Mouse (Mus musculus) adrenal gland, postnatal 10 days (tissue): ENCODE data around the gene Cic. TPM values are rescaled to one million over a fixed set of nuclear protein-coding genes. Genes with fewer than 3 reads are reported as not detected.
"Not testable (repeated sequence)": the region's sequence is repeated elsewhere in the genome, so short reads cannot be mapped to it uniquely, and the experiment has no call there.

Source experiments
- DNase-seq: peaks from one replicate; pipeline ENCODE4 v3.0.0; 2021; ENCODE audit warnings: mixed read lengths
- total RNA-seq, 2 experiments: library from RNA; stranded (reverse); gene quantifications; 2 replicates each; pipeline ENCODE4 v1.2.3; 2021

The Cic gene
- total RNA-seq, 2 experiments from 2014 or later, result 92.7 to 116 TPM

DNA sequence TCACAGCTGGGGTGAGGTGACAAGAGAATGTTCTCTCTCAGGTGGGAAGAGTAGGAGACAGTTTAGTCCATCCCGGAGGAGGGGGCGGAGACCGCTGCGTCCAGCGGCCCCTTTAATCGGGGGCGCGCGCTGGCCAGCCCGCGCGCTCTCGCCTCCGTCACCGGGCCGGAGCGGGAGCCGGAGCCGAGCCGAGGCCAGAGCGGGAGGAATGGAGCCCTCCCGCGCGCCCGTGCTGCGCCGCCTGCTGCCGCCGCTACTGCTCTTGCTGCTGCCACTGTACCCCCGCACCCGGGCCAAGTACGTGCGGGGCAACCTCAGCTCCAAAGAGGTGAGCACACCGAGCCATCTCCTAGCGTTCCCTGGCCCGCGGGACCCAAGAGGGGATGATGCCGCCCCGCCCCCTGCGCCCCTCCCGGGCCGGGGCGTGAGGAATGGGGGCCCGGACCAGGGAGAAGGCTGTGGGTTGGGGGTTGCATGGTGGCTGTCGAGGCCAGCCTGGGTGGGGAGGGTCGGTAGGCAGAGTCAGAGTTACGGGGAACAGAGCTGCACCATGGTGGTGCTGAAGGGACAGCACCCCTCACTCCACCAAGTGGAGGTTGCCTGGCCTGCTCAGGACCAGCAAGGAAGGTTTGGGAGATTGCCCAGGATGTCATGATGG, 38.6 kb downstream of the Cic start, which contains the start of gene Tmem145:
TSS of gene Tmem145 (plus strand) at position 151 of the 658 bp plus-strand sequence.
- DNase-seq, result peak; percentile 65

DNA sequence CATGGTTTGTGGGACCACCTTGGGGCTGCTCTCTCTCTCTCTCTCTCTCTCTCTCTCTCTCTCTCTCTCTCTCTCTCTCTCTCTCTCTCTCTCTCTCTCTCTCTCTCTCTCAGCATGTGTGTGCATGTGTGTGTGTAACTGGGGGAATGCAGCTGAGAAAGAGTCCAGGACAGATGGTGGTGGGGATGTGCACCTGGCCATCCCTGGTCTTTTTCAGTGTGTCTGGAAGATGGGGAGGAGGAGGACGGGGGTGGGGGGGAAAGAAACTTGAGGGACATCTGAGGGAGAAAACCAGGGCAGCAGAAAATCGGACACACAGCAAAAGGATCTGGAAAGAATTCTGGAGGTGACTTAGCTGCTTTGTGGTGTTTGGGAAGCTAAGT, 39.1 kb downstream of the Cic start:
- DNase-seq, result no peak

DNA sequence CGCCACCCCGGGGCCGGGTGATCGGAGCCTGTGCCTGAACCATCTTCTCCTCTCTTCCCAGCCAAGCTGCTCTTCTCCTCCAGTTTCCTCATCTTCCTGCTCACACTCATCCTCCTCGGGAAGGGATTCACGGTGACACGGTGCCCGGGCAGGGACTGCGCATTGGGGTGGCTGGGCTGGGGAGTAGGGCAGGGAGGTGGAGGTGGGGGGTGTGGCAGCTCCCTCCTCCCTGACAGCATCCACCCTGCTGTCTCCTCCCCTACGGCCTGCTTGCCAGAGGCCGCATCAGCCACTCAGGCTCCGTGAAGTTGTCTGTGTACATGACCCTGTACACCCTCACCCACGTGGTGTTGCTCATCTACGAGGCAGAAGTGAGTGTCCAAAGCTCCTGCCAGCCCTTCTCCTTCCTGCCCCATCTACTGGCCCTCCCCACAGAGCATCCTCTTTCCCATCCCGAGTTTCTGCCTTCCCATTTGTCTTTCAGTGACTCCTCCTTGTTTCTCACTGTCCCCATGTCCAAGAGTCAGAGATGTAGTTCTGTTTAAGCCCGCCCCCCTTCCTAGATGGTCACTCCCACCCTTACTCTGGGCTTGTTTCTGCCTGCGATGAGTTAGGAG, 41.3 kb downstream of the Cic start:
- no peak for DNase-seq

DNA sequence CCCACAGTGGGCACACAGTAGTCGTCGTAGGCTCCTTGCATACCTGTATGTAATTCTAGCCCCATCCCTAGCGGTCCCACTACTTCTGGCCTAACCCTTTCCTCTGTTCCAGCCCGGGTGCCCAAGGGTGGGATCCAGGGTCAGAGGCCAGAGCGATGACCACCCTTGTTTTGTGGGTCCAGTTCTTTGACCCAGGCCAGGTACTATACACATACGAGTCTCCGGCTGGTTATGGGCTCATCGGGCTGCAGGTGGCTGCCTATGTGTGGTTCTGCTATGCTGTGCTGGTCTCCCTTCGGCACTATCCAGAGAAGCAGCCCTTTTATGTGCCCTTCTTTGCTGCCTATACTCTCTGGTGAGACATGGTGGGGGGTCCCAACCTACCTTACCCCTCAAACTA, 41.9 kb downstream of the Cic start:
- DNase-seq, result no peak

DNA sequence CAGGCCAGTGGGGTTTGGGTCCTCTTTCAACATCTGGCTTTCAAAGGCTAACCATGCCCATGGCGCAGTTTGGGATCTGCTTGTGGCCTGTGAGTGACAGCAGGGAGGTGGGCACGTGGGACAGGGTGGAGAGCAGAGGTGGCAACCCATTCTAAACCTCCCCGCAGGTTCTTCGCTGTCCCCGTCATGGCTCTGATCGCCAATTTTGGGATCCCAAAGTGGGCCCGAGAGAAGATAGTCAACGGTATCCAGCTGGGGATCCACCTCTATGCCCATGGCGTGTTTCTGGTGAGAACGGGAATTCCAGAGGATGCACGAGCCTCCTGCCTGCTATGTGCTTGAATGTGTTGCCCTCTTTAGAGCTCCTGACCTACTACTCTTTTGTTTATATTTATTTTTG, 43.7 kb downstream of the Cic start:
- DNase-seq, result no peak

DNA sequence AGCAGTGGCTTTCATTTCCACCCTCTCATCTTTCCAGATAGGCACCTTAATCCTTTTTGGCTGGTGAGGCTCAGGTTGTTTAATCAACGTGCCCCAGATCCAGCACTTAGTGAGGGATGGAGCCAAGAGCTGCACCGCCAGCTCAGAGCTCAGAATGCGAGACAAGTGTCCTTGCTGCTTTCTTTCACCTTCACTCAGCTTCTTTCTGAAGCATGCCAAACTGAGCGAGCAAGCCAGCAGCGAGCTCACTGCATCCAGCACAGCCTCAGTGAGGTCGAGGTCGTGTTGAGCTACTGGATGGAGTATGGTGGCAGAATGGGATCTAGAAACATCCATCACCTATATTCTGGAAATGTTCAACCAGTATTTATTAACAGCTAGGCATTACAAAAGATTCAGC, 45.8 kb downstream of the Cic start:
- DNase-seq, result peak; percentile 35

DNA sequence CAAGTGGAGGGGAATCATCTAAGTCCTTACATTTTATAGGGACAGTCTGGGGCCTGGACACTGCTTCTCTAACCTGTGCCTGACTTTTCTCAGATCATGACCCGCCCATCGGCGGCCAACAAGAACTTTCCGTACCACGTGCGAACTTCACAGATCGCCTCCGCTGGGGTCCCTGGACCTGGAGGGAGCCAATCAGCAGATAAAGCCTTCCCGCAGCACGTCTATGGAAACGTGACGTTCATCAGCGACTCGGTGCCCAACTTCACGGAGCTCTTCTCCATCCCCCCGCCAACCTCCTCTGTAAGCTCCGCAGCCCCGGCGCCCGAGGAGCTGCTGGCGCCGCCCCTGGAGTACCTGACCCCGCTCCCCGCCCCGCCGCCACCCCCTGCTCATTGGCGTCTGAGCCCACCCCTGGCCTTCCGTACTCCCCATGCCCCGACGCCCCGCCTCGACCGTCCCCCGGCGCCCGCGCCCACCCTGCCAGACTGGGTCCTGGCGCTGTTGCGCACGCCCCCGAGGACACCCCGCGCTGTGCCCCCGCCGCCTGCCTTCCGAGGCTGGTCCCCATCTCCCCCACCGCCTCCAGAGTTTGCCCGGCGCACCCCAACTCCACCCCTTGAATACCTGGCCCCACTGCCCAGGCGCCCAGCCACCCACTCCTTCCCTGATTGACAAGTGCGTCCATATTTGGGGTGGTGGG, 47.3 kb downstream of the Cic start:
- DNase-seq, result no peak

DNA sequence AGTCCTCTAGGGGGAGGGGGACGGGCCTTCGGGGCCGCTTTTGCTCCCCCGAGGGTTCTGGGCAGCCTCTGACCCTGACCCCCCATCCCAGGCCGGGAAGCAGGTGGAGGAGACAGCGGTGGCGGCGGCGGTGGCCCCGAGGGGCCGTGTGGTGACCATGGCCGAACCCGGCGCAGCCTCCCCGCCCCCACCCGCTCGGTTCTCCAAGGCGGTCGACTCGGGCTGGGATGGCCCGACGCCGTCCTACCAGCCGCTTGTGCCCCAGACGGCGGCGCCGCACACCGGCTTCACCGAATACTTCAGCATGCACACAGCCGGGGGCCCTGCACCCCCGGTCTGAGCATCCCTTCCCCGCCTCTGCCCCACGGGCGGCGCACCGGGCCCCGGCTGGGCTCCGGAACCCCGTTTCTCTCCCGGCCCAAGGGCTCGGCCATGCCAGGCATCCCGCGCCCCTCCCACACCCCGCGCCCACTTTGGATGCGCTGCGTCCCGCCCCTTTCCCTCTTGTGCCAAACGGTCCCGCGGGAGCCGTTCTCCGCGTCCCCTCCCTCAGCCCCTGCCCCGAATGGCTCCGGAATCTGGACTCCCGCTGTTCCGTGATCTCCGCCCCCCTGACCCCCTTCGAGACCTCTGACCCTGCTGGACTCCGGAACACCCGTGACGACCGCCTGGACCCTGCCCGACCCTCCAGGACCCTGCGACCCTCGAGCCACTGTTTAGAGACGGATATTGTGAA, 48.0 kb downstream of the Cic start:
- peak; percentile 76 for DNase-seq

DNA sequence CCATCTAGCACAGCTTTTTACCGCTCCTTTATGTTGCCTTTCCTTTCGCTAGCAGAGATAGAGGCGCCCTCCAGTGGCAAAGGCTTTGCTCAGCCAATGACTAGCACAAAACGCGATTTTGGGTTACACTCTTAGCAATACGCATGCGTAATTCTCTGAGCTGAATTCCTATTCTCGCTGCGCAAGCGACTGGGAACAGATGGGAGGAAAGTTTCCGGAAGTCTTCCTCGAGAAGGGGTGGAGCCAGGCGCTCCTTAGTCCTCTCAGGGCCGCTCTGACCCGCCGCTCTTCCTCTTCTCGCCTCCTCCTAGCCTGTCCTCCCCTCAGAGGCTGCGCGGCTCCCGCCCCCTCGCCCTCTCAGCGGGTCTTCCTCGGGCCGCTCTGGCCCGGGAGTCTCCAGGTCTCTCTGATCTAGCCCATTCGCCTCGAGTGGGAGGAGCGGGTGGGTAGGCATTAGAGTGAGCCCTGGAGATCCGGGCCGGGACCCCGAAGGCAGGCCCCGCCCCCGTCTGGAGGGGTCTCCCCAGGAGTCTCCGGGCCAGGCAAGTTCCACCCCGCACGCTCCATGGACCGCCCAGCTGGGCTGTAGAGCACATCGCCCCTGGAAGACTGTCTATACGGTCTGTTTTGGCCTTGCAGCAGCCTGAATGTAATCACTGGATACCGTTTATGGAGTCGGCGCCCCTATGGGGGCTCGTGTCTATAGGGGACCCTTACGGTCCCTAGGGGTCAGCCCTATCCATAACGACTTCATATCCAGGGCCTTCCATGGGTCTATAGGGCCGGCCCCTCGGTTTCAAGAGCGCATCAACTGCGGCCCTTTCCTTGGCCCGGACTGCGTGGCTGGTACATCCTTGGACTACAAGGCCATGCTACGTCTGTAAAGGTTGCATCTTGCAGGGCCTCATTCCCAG, 49.3 kb downstream of the Cic start, which contains the start of gene Megf8:
TSS of gene Megf8 (plus strand) at position 633 of the 914 bp plus-strand sequence.
- peak; percentile 95 for DNase-seq

DNA sequence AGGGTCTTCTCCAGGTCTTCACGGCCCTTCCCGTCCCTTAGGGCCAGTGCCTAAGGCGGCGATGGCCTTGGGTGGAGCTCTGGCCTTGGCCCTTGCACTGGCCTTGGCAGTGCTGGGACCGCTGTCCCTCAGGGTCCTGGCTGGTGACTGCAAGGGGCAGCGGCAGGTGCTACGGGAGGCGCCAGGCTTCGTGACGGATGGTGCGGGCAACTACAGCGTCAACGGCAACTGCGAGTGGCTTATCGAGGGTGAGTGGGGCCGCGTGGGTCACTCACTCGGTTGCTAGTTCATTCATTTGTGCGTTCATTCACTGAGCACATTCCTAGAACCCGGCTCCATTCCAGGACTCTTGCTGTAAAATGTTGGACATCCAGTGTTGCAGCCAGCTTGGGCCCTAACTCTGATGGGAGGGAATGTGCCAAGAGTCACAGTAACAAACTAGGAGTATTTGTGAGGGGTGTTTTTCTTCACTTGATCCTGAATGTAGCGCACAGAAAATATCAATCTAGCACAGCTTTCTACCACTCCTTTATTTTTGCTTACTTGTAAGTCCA, 50.0 kb downstream of the Cic start:
- DNase-seq, result peak; percentile 66

DNA sequence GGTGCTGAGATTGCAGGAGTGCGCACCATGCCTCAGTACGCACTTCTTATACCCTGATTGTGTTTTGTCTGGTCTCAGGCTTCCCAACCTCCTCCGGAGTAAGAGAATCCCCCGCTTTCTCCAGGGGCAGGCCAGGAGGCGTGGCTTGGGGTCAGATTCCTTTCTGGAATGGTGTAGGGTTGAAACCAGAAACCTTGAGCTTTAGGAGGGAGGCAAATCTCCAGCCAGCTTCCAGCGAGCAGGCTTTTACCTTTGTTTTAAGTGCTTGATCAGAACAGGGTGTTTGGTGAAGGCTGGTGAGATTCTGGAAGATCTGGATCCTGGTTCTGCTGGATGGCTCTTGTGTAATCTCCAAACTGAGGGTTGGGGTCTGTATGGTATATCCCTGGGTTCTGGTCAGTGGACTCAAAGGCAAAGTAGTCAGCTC, 54.6 kb downstream of the Cic start:
- DNase-seq, result peak; percentile 62

DNA sequence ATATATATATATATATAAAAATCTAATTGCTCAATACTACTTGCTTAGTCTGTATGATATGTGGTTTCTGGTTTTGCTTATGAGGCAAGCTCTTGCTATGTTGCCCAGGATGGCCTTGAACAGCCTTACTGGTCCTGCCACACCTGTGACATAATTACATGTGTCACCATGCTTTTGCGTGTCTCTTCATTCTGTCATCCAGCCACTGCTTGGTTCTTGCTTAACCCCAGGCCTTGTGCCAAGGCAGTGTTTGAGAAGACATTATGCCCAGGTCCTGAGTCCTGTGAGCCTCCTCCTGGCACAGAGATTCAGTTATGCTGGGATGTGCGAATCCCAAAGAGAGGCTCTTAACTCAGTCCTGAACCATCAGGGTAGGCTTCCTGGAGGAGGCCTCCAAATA, 55.7 kb downstream of the Cic start:
- peak; percentile 66 for DNase-seq

DNA sequence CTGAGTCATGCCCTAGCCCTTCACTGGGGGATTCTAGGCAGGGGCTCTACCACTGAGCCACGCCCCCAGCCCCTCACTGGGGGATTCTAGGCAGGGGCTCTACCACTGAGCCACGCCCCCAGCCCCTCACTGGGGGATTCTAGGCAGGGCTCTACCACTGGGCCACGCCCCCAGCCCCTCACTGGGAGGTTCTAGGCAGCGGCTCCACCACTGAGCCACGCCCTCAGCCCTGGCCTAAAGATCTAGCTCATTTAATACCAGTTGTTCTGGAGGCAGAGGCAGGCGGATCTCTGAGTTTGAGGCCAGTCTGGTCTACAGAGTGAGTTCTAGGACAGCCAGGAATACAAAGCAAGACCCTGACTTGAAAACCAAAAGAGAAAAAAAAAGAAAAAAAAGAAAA, 57.9 kb downstream of the Cic start:
- DNase-seq, result not testable (repeated sequence)

DNA sequence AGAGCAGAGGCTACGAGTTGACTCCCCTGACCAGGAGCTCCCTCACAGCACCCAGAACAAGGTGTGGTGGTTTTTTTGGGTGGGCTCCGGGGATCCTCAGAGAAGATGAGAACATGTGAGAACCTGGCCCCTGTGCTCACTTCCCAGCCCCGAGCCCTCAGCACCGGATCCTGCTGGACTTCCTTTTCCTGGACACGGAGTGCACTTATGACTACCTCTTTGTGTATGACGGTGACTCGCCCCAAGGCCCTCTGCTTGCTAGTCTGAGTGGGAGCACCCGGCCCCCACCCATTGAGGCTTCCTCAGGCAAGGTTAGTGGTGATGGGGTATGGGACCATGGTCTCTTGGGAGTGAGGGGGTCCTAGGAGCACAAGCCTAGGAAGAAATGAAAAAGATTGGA, 58.7 kb downstream of the Cic start:
- DNase-seq, result no peak

DNA sequence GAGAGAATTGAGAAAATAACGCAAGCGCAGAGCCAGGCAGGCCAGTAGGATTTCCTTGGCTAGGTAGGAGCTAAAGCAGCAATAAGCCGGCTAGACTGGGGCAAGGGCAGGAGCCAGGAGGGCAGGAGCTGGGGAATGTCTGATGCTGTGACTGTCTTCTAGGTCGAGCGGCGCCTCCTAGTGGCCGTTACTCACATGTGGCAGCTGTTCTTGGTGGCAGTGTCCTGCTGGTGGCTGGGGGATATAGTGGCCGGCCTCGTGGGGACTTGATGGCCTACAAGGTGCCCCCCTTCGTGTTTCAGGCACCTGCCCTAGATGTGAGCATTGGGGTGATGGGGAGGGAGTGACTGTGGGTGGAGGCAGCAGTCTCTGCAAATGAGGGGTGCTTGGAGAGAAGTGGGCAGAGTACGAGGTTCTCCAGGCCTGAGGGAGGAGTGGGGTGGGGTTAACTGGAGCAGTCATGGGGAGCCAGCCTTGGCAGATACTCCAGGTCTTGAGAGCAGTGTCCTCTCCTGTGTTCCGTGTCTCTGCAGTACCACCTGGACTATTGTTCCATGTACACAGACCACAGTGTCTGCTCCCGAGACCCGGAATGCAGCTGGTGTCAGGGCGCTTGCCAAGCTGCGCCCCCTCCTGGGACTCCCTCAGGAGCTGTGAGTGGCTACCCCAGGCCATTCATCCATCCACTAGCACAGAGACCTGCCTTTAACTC, 66.2 kb downstream of the Cic start:
- peak; percentile 81 for DNase-seq

DNA sequence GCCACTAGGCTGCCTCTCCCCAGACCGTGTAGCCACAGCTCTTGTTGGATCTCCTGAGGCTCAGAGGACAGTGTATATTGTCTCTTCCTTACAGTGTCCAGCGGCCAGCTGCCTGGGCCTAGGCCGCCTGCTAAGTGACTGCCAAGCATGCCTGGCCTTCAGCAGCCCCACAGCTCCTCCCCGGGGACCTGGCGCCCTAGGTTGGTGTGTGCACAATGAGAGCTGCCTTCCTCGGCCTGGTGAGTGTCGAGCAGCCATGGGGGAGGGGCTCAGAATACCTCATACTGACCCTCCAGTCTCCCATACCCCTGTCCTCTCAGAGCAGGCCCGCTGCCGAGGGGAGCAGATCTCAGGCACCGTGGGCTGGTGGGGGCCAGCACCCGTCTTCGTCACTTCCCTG, 67.0 kb downstream of the Cic start:
- peak; percentile 54 for DNase-seq

DNA sequence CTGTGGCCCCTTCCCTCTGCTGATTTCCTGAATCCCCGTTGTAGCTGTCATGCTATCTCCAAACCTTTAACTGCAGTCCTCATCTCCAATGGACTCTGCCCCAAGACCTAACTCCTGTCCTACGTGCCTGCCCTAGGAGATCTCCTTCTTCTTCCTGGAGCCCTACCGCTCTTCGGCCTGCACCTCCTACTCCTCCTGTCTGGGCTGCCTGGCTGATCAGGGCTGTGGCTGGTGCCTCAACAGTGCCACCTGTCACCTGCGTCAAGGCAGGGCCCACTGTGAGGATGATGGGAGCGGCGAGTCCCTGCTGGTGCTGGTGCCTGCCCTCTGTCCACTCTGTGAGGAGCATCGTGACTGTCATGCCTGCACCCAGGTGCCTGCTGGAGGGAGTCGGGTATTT, 71.8 kb downstream of the Cic start:
- DNase-seq, result no peak

DNA sequence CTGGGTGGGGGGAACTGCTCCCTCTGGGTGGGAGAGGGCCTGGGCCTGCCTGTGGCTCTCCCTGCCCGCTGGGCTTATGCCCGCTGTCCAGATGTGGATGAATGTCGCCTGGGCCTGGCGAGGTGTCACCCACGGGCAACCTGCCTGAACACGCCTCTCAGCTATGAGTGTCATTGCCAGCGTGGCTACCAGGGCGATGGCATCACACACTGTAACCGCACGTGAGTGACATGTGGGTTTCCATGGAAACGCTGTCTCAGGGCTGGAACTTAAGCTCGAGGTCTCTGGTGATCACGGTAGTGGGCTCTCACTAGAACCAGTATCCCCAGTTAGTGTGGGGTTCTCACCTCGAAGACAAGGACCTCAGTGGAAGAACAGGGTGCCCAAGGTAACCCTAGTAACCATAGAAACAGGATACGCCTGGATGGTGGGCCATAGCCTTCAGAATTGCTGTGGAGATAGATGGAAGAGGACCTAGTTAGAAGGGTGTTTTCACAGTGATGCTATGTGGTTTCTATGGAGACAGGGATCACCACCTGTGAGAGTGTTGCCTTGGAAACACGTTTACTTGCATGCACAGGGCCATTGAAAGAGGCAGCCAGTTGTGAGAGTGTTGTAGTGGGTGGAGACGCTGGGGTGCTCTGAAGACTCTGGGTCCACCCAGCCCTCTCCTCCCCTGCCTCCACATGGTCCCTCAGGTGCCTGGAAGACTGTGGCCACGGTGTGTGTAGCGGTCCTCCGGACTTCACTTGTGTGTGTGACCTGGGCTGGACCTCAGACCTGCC, 73.7 kb downstream of the Cic start:
- no peak for DNase-seq
